Mouse (Mus musculus): ENCODE measurements around the gene Tshz3.

Tshz3 gene

GRCm38 (mm10) chr7:36697118-36697855 lies 631 bp upstream of the Tshz3 start:
- no peak for DNase-seq

GRCm38 (mm10) chr7:36698589-36698946 lies 650 bp downstream of the Tshz3 start:
- DNase-seq = no peak

- DNase-seq = no peak
These were observed 1.4 kb downstream of the Tshz3 start for GRCm38 (mm10) chr7:36699001-36699987.

- DNase-seq = no peak
These were observed 8.7 kb downstream of the Tshz3 start for GRCm38 (mm10) chr7:36706636-36707035.

- no peak for DNase-seq
These were observed 9.3 kb downstream of the Tshz3 start for GRCm38 (mm10) chr7:36707266-36707665.

GRCm38 (mm10) chr7:36707681-36708350 lies 9.9 kb downstream of the Tshz3 start:
- DNase-seq = no peak

- no peak for DNase-seq
These were observed 10.9 kb downstream of the Tshz3 start for GRCm38 (mm10) chr7:36708823-36709222.

GRCm38 (mm10) chr7:36709239-36709638 lies 11.3 kb downstream of the Tshz3 start:
- DNase-seq = no peak

GRCm38 (mm10) chr7:36709974-36710373 lies 12.1 kb downstream of the Tshz3 start:
- no peak for DNase-seq

- DNase-seq = no peak
These were observed 12.5 kb downstream of the Tshz3 start for GRCm38 (mm10) chr7:36710387-36710786.

- DNase-seq = no peak
These were observed 13.8 kb downstream of the Tshz3 start for GRCm38 (mm10) chr7:36711766-36712165.

GRCm38 (mm10) chr7:36714323-36714722 lies 16.4 kb downstream of the Tshz3 start:
- DNase-seq = no peak

- DNase-seq = no peak
These were observed 19.3 kb downstream of the Tshz3 start for GRCm38 (mm10) chr7:36717192-36717591.

GRCm38 (mm10) chr7:36720830-36721229 lies 22.9 kb downstream of the Tshz3 start:
- no peak for DNase-seq

GRCm38 (mm10) chr7:36736303-36737050 lies 38.6 kb downstream of the Tshz3 start:
- DNase-seq = no peak

- no peak for DNase-seq
These were observed 53.6 kb downstream of the Tshz3 start for GRCm38 (mm10) chr7:36751480-36751879.

GRCm38 (mm10) chr7:36767501-36768092 lies 69.7 kb downstream of the Tshz3 start:
- DNase-seq = no peak

GRCm38 (mm10) chr7:36773086-36773485 lies 75.2 kb downstream of the Tshz3 start:
- no peak for DNase-seq

- no peak for DNase-seq
These were observed 79.0 kb downstream of the Tshz3 start for GRCm38 (mm10) chr7:36776956-36777355.

GRCm38 (mm10) chr7:36778456-36778855 lies 80.5 kb downstream of the Tshz3 start:
- DNase-seq = no peak

- DNase-seq = no peak
These were observed 86.4 kb downstream of the Tshz3 start for GRCm38 (mm10) chr7:36784243-36784773.

Measured in B cell, adult 2 months (primary cell).